Mouse (Mus musculus): ENCODE measurements around the gene Exoc3l2. TPM values are rescaled to one million over a fixed set of nuclear protein-coding genes. Genes with fewer than 3 reads are reported as not detected.

Gene Exoc3l2
- polyA plus RNA-seq, 1 experiment = 0.01 TPM

- Histone ChIP-seq H3K27me3 (ENCODE audit: control insufficient read depth, insufficient read depth, insufficient read length) (peaks cover 25% of the 10 kb centered on the region), H3K79me3 (ENCODE audit: low read depth) (no peaks in the 10 kb centered on the region), H3K4me3 (ENCODE audit: insufficient read depth, poor library complexity, severe bottlenecking) (no peak overlapping the region), H3K79me2 (ENCODE audit: control insufficient read depth, insufficient read depth) (no peaks in the 10 kb centered on the region), H3K36me3 (ENCODE audit: control insufficient read depth, insufficient read depth) (no peaks in the 10 kb centered on the region), H3ac (ENCODE audit: control insufficient read depth, insufficient read length, low read depth) (no peak overlapping the region)
- no peak for TF ChIP-seq CTCF (IDR thresholded peaks at IDR 0.05; ENCODE audit: control insufficient read depth, insufficient read depth, insufficient read length)
- no peak for TF ChIP-seq MYOD1 (IDR thresholded peaks at IDR 0.05; ENCODE audit: control insufficient read depth, insufficient read length, low read depth)
- no peak for TF ChIP-seq MAX (IDR thresholded peaks at IDR 0.05)
- no peak for TF ChIP-seq USF1 (IDR thresholded peaks at IDR 0.05; ENCODE audit: low read depth)
- TF ChIP-seq FOSL1 (IDR thresholded peaks at IDR 0.05; ENCODE audit: insufficient read depth, low read length, poor library complexity, severe bottlenecking) = no peak
- TF ChIP-seq MYOG (IDR thresholded peaks at IDR 0.05; ENCODE audit: control insufficient read depth, extremely low read depth, insufficient read length) = no peak
- TF ChIP-seq CEBPB (IDR thresholded peaks at IDR 0.05; ENCODE audit: low read depth) = no peak
These were observed 35.2 kb downstream of the Exoc3l2 start for GRCm38 (mm10) chr7:19498326-19498725.

DNA sequence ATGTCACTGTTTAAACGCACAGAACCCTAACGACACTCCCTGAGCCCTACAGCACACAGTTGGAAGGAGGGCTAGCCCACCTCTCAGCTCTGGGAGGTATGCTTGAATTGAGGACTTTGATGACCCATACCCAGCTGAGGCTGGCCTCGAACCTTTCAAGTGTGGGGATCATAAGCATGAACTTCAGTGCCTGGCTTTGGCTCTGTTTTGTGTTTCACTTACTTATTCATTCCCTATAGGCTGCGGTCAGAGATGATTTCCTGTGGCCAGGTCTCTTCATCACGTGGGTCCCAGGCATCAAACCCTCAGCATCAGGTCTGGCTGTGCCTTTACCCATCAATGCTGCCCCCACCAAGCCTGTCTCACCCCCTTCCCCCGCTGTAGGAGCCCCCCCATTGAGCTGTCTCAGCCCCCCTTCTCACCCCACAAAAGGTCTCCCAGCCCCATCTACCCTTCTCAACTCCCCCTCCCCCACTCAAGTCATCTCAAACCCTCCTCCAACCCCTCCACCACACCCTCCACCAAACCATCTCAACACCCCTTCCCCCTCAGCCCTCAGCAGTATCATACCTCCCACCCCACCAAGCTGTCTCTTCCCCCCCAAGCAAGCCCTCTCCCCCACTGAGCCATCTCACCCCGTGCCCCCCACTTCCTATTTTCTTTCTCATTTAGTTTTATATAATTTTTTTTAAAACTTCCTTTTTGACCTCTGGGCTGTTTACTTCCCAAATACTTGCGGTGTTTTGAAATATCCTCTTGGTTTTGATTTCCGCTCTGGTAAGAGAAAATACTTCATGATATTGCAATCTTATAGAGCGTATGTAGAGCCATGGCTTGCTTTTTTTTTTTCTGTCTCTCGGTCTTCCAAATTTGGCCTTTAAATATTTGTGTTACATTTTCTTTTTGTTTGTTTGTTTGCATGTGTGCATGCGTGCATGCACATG lies 37.6 kb downstream of the Exoc3l2 start:
- TF ChIP-seq MYOD1 (IDR thresholded peaks at IDR 0.05; ENCODE audit: control insufficient read depth, insufficient read length, low read depth) = no peak
- H3K79me2 ChIP-seq (ENCODE audit: control insufficient read depth, insufficient read depth) = no peaks in the 10 kb centered on the region
- H3K27me3 ChIP-seq (ENCODE audit: control insufficient read depth, insufficient read depth, insufficient read length) = peaks cover 8% of the 10 kb centered on the region
- no peaks in the 10 kb centered on the region for H3K36me3 ChIP-seq (ENCODE audit: control insufficient read depth, insufficient read depth)
- H3K79me3 ChIP-seq (ENCODE audit: low read depth) = no peaks in the 10 kb centered on the region
- no peak overlapping the region for H3ac ChIP-seq (ENCODE audit: control insufficient read depth, insufficient read length, low read depth)
- H3K4me3 ChIP-seq (ENCODE audit: insufficient read depth, poor library complexity, severe bottlenecking) = no peak overlapping the region

GRCm38 (mm10) chr7:19501658-19502057 lies 38.5 kb downstream of the Exoc3l2 start:
- no peak for TF ChIP-seq FOSL1 (IDR thresholded peaks at IDR 0.05; ENCODE audit: insufficient read depth, low read length, poor library complexity, severe bottlenecking)
- TF ChIP-seq USF1 (IDR thresholded peaks at IDR 0.05; ENCODE audit: low read depth) = no peak
- TF ChIP-seq MAX (IDR thresholded peaks at IDR 0.05) = no peak
- no peak for TF ChIP-seq CTCF (IDR thresholded peaks at IDR 0.05; ENCODE audit: control insufficient read depth, insufficient read depth, insufficient read length)
- no peak for TF ChIP-seq MYOD1 (IDR thresholded peaks at IDR 0.05; ENCODE audit: control insufficient read depth, insufficient read length, low read depth)
- no peak for TF ChIP-seq MYOG (IDR thresholded peaks at IDR 0.05; ENCODE audit: control insufficient read depth, extremely low read depth, insufficient read length)
- no peak for TF ChIP-seq CEBPB (IDR thresholded peaks at IDR 0.05; ENCODE audit: low read depth)
- Histone ChIP-seq H3K79me2 (ENCODE audit: control insufficient read depth, insufficient read depth) (no peaks in the 10 kb centered on the region), H3K27me3 (ENCODE audit: control insufficient read depth, insufficient read depth, insufficient read length) (no peaks in the 10 kb centered on the region), H3K4me3 (ENCODE audit: insufficient read depth, poor library complexity, severe bottlenecking) (no peak overlapping the region), H3K36me3 (ENCODE audit: control insufficient read depth, insufficient read depth) (no peaks in the 10 kb centered on the region), H3K79me3 (ENCODE audit: low read depth) (no peaks in the 10 kb centered on the region), H3ac (ENCODE audit: control insufficient read depth, insufficient read length, low read depth) (no peak overlapping the region)

- H3K79me2 ChIP-seq (ENCODE audit: control insufficient read depth, insufficient read depth) = no peaks in the 10 kb centered on the region
- H3K36me3 ChIP-seq (ENCODE audit: control insufficient read depth, insufficient read depth) = no peaks in the 10 kb centered on the region
- no peaks in the 10 kb centered on the region for H3K27me3 ChIP-seq (ENCODE audit: control insufficient read depth, insufficient read depth, insufficient read length)
- H3ac ChIP-seq (ENCODE audit: control insufficient read depth, insufficient read length, low read depth) = no peak overlapping the region
- TF ChIP-seq USF1 (IDR thresholded peaks at IDR 0.05; ENCODE audit: low read depth) (no peak), FOSL1 (IDR thresholded peaks at IDR 0.05; ENCODE audit: insufficient read depth, low read length, poor library complexity, severe bottlenecking) (no peak), MYOG (IDR thresholded peaks at IDR 0.05; ENCODE audit: control insufficient read depth, extremely low read depth, insufficient read length) (no peak), MAX (IDR thresholded peaks at IDR 0.05) (no peak), CEBPB (IDR thresholded peaks at IDR 0.05; ENCODE audit: low read depth) (no peak), MYOD1 (IDR thresholded peaks at IDR 0.05; ENCODE audit: control insufficient read depth, insufficient read length, low read depth) (no peak), CTCF (IDR thresholded peaks at IDR 0.05; ENCODE audit: control insufficient read depth, insufficient read depth, insufficient read length) (peak; percentile 19)
- no peak overlapping the region for H3K4me3 ChIP-seq (ENCODE audit: insufficient read depth, poor library complexity, severe bottlenecking)
- H3K79me3 ChIP-seq (ENCODE audit: low read depth) = no peaks in the 10 kb centered on the region
These were observed 40.4 kb downstream of the Exoc3l2 start for GRCm38 (mm10) chr7:19503481-19504068.

- no peaks in the 10 kb centered on the region for H3K36me3 ChIP-seq (ENCODE audit: control insufficient read depth, insufficient read depth)
- no peak overlapping the region for H3K4me3 ChIP-seq (ENCODE audit: insufficient read depth, poor library complexity, severe bottlenecking)
- H3ac ChIP-seq (ENCODE audit: control insufficient read depth, insufficient read length, low read depth) = no peak overlapping the region
- H3K79me2 ChIP-seq (ENCODE audit: control insufficient read depth, insufficient read depth) = peaks cover 11% of the 10 kb centered on the region
- no peaks in the 10 kb centered on the region for H3K27me3 ChIP-seq (ENCODE audit: control insufficient read depth, insufficient read depth, insufficient read length)
- H3K79me3 ChIP-seq (ENCODE audit: low read depth) = no peaks in the 10 kb centered on the region
- TF ChIP-seq USF1 (IDR thresholded peaks at IDR 0.05; ENCODE audit: low read depth) (no peak), CTCF (IDR thresholded peaks at IDR 0.05; ENCODE audit: control insufficient read depth, insufficient read depth, insufficient read length) (no peak), CEBPB (IDR thresholded peaks at IDR 0.05; ENCODE audit: low read depth) (no peak), MYOG (IDR thresholded peaks at IDR 0.05; ENCODE audit: control insufficient read depth, extremely low read depth, insufficient read length) (no peak), MAX (IDR thresholded peaks at IDR 0.05) (no peak), FOSL1 (IDR thresholded peaks at IDR 0.05; ENCODE audit: insufficient read depth, low read length, poor library complexity, severe bottlenecking) (no peak), MYOD1 (IDR thresholded peaks at IDR 0.05; ENCODE audit: control insufficient read depth, insufficient read length, low read depth) (no peak)
These were observed 43.2 kb downstream of the Exoc3l2 start for GRCm38 (mm10) chr7:19506326-19506725.
